Mouse (Mus musculus) lung, postnatal 10 days (tissue): Measurements from ENCODE around the gene Gcm1.

ENCODE experiments used
- DNase-seq: peaks from one replicate; pipeline ENCODE4 v3.0.0; 2021

The Gcm1 gene

GRCm38 (mm10) chr9:78051677-78052076 lies at the start of gene Gcm1:
Gene Gcm1, plus strand, starts transcription at chr9:78051924.
- DNase-seq = no peak

- no peak for DNase-seq
Measured at GRCm38 (mm10) chr9:78003278-78003677, 48.4 kb upstream of the Gcm1 start.

- DNase-seq = peak; percentile 50
Measured at GRCm38 (mm10) chr9:78005481-78005880, 46.2 kb upstream of the Gcm1 start.

GRCm38 (mm10) chr9:78006209-78007001 lies 45.3 kb upstream of the Gcm1 start:
- DNase-seq = peak; percentile 94

- peak; percentile 68 for DNase-seq
Measured at GRCm38 (mm10) chr9:78009382-78009781, 42.3 kb upstream of the Gcm1 start.

- no peak for DNase-seq
Measured at GRCm38 (mm10) chr9:78010187-78010586, 41.5 kb upstream of the Gcm1 start.

GRCm38 (mm10) chr9:78010707-78011106 lies 41.0 kb upstream of the Gcm1 start:
- DNase-seq = no peak

- DNase-seq = no peak
Measured at GRCm38 (mm10) chr9:78012066-78012465, 39.7 kb upstream of the Gcm1 start.

- no peak for DNase-seq
Measured at GRCm38 (mm10) chr9:78012681-78013080, 39.0 kb upstream of the Gcm1 start.

- DNase-seq = no peak
Measured at GRCm38 (mm10) chr9:78013813-78014212, 37.9 kb upstream of the Gcm1 start.

GRCm38 (mm10) chr9:78015816-78016215 lies 35.9 kb upstream of the Gcm1 start:
- DNase-seq = no peak

- no peak for DNase-seq
Measured at GRCm38 (mm10) chr9:78016288-78016687, 35.4 kb upstream of the Gcm1 start.

GRCm38 (mm10) chr9:78021256-78021655 lies 30.5 kb upstream of the Gcm1 start:
- DNase-seq = no peak

GRCm38 (mm10) chr9:78022187-78022945 lies 29.4 kb upstream of the Gcm1 start:
- DNase-seq = peak; percentile 44

GRCm38 (mm10) chr9:78024823-78025222 lies 26.9 kb upstream of the Gcm1 start:
- peak; percentile 78 for DNase-seq

- DNase-seq = no peak
Measured at GRCm38 (mm10) chr9:78027099-78027498, 24.6 kb upstream of the Gcm1 start.

- no peak for DNase-seq
Measured at GRCm38 (mm10) chr9:78030835-78031456, 20.8 kb upstream of the Gcm1 start.

- DNase-seq = no peak
Measured at GRCm38 (mm10) chr9:78032930-78033329, 18.8 kb upstream of the Gcm1 start.

GRCm38 (mm10) chr9:78035296-78035695 lies 16.4 kb upstream of the Gcm1 start:
- no peak for DNase-seq

GRCm38 (mm10) chr9:78035831-78036230 lies 15.9 kb upstream of the Gcm1 start:
- DNase-seq = no peak

- peak; percentile 87 for DNase-seq
Measured at GRCm38 (mm10) chr9:78038755-78039489, 12.8 kb upstream of the Gcm1 start.

- no peak for DNase-seq
Measured at GRCm38 (mm10) chr9:78045171-78045570, 6.6 kb upstream of the Gcm1 start.

GRCm38 (mm10) chr9:78046755-78047154 lies 5.0 kb upstream of the Gcm1 start:
- DNase-seq = peak; percentile 34
